Mouse (Mus musculus): ENCODE results near the gene Grk4. TPM values are rescaled to one million over a fixed set of nuclear protein-coding genes. Genes with fewer than 3 reads are reported as not detected.
"Not testable (repeated sequence)": the region's sequence is repeated elsewhere in the genome, so short reads cannot be mapped to it uniquely, and the experiment has no call there.

Grk4 gene
- polyA plus RNA-seq, 1 experiment from 2014 or later, result 5.3 TPM

GRCm38 (mm10) chr5:34670280-34670679 lies 10.1 kb downstream of the Grk4 start:
- H3K4me1 ChIP-seq (ENCODE audit: control insufficient read depth, insufficient read depth, low read length), result no peaks in the 10 kb centered on the region
- H3K9ac ChIP-seq (replicated peaks; ENCODE audit: low read depth, low read length), result no peak overlapping the region
- WGBS, result 75% methylated on average over 4 of the region's 4 CpGs
- no peak overlapping the region for H3K4me3 ChIP-seq (ENCODE audit: low read depth, low read length)
- no peak for ATAC-seq (ENCODE audit: low read depth)
- H3K36me3 ChIP-seq (ENCODE audit: control insufficient read depth, insufficient read depth, low read length), result no peaks in the 10 kb centered on the region
- H3K9me3 ChIP-seq (ENCODE audit: control insufficient read depth, low read length), result no peaks in the 10 kb centered on the region
- no peaks in the 10 kb centered on the region for H3K27me3 ChIP-seq (ENCODE audit: control insufficient read depth, insufficient read depth, low read length)
- no peak overlapping the region for H3K27ac ChIP-seq (ENCODE audit: low read depth, low read length)
- no peak overlapping the region for H3K4me2 ChIP-seq (ENCODE audit: low read depth, low read length)

DNA sequence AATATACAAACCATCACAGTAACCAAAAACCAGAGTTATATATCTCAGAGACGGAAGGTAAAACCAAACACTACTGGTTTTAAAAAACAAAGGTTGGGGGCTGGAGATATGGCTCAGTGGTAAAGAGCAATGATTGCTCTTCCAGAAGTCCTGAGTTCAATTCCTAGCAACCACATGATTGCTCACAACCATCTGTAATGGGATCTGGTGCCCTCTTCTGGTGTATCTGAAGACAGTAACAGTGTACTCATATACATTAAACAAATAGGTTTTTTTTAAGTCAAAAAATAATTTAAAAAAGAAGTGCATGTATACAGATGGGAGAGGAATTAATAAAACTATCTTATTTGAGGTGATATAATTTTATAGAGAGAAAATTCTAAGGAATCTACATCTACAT lies 29.7 kb downstream of the Grk4 start:
- Histone ChIP-seq H3K9me3 (ENCODE audit: control insufficient read depth, low read length) (no peaks in the 10 kb centered on the region), H3K4me2 (ENCODE audit: low read depth, low read length) (no peak overlapping the region), H3K36me3 (ENCODE audit: control insufficient read depth, insufficient read depth, low read length) (no peaks in the 10 kb centered on the region), H3K27me3 (ENCODE audit: control insufficient read depth, insufficient read depth, low read length) (no peaks in the 10 kb centered on the region), H3K4me1 (ENCODE audit: control insufficient read depth, insufficient read depth, low read length) (no peaks in the 10 kb centered on the region), H3K9ac (replicated peaks; ENCODE audit: low read depth, low read length) (no peak overlapping the region), H3K27ac (ENCODE audit: low read depth, low read length) (no peak overlapping the region), H3K4me3 (ENCODE audit: low read depth, low read length) (no peak overlapping the region)
- ATAC-seq (ENCODE audit: low read depth), result no peak
- 97% methylated on average over 1 of the region's 1 CpGs for WGBS

DNA sequence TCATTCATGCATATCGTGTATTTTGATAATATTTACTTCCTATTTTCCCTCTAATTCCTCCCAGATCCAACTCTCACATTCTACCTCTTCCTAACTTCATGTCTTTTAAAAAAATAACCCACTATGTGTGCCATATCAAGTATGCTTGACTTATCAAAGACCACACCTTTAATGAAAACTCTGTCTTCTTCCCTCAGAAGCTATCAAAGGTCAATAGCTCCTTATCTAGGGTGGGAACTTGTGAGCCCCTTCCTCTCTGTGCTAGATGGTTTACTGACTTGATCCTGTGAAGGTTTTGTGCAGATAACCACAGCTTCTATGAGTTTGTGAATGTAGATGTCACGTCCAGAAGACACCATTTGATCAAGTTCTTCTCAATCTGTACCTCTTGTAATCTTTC lies 32.6 kb downstream of the Grk4 start:
- no peak overlapping the region for H3K9ac ChIP-seq (replicated peaks; ENCODE audit: low read depth, low read length)
- H3K4me1 ChIP-seq (ENCODE audit: control insufficient read depth, insufficient read depth, low read length), result no peaks in the 10 kb centered on the region
- no peak overlapping the region for H3K4me3 ChIP-seq (ENCODE audit: low read depth, low read length)
- no peak for ATAC-seq (ENCODE audit: low read depth)
- H3K27me3 ChIP-seq (ENCODE audit: control insufficient read depth, insufficient read depth, low read length), result no peaks in the 10 kb centered on the region
- no peaks in the 10 kb centered on the region for H3K9me3 ChIP-seq (ENCODE audit: control insufficient read depth, low read length)
- H3K36me3 ChIP-seq (ENCODE audit: control insufficient read depth, insufficient read depth, low read length), result no peaks in the 10 kb centered on the region
- 73% methylated on average over 2 of the region's 2 CpGs for WGBS
- H3K27ac ChIP-seq (ENCODE audit: low read depth, low read length), result no peak overlapping the region
- H3K4me2 ChIP-seq (ENCODE audit: low read depth, low read length), result no peak overlapping the region

- H3K27me3 ChIP-seq (ENCODE audit: control insufficient read depth, insufficient read depth, low read length), result no peaks in the 10 kb centered on the region
- H3K27ac ChIP-seq (ENCODE audit: low read depth, low read length), result no peak overlapping the region
- H3K36me3 ChIP-seq (ENCODE audit: control insufficient read depth, insufficient read depth, low read length), result no peaks in the 10 kb centered on the region
- no peaks in the 10 kb centered on the region for H3K9me3 ChIP-seq (ENCODE audit: control insufficient read depth, low read length)
- H3K4me2 ChIP-seq (ENCODE audit: low read depth, low read length), result no peak overlapping the region
- no peak for ATAC-seq (ENCODE audit: low read depth)
- 81% methylated on average over 5 of the region's 5 CpGs for WGBS
- no peak overlapping the region for H3K9ac ChIP-seq (replicated peaks; ENCODE audit: low read depth, low read length)
- no peaks in the 10 kb centered on the region for H3K4me1 ChIP-seq (ENCODE audit: control insufficient read depth, insufficient read depth, low read length)
- no peak overlapping the region for H3K4me3 ChIP-seq (ENCODE audit: low read depth, low read length)
These were observed 35.3 kb downstream of the Grk4 start for GRCm38 (mm10) chr5:34695521-34695920.

- no peak overlapping the region for H3K27ac ChIP-seq (ENCODE audit: low read depth, low read length)
- no peaks in the 10 kb centered on the region for H3K36me3 ChIP-seq (ENCODE audit: control insufficient read depth, insufficient read depth, low read length)
- no peaks in the 10 kb centered on the region for H3K4me1 ChIP-seq (ENCODE audit: control insufficient read depth, insufficient read depth, low read length)
- H3K4me2 ChIP-seq (ENCODE audit: low read depth, low read length), result no peak overlapping the region
- WGBS, result 89% methylated on average over 1 of the region's 1 CpGs
- no peak overlapping the region for H3K9ac ChIP-seq (replicated peaks; ENCODE audit: low read depth, low read length)
- no peaks in the 10 kb centered on the region for H3K9me3 ChIP-seq (ENCODE audit: control insufficient read depth, low read length)
- no peak overlapping the region for H3K4me3 ChIP-seq (ENCODE audit: low read depth, low read length)
- no peak for ATAC-seq (ENCODE audit: low read depth)
- H3K27me3 ChIP-seq (ENCODE audit: control insufficient read depth, insufficient read depth, low read length), result no peaks in the 10 kb centered on the region
These were observed 48.3 kb downstream of the Grk4 start for GRCm38 (mm10) chr5:34708436-34708835.

DNA sequence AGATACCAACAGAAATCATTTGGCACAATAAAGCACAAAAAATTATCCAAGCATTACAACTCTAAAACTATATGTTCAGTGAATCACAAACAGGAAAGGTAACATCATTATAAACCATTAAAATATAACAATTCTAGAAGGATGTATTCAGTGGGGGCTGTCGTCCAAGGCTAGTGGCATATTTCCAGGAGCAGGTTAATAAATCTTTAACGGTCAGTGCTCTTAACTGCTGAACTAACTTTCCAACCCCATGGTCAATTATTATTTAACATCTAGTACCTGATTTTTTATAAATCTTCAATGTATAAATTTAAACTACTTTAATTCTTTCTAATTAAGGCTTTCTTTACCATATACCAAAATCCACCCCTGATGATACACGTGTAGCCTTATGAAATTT lies 54.2 kb downstream of the Grk4 start:
- WGBS, result 82% methylated on average over 3 of the region's 3 CpGs
- H3K9ac ChIP-seq (replicated peaks; ENCODE audit: low read depth, low read length); H3K4me2 ChIP-seq (ENCODE audit: low read depth, low read length); H3K27ac ChIP-seq (ENCODE audit: low read depth, low read length); H3K9me3 ChIP-seq (ENCODE audit: control insufficient read depth, low read length); ATAC-seq (ENCODE audit: low read depth); H3K36me3 ChIP-seq (ENCODE audit: control insufficient read depth, insufficient read depth, low read length); H3K4me1 ChIP-seq (ENCODE audit: control insufficient read depth, insufficient read depth, low read length); H3K4me3 ChIP-seq (ENCODE audit: low read depth, low read length); H3K27me3 ChIP-seq (ENCODE audit: control insufficient read depth, insufficient read depth, low read length): not testable (repeated sequence)

GRCm38 (mm10) chr5:34714816-34715215 lies 54.6 kb downstream of the Grk4 start:
- Histone ChIP-seq H3K27me3 (ENCODE audit: control insufficient read depth, insufficient read depth, low read length) (no peaks in the 10 kb centered on the region), H3K9me3 (ENCODE audit: control insufficient read depth, low read length) (no peaks in the 10 kb centered on the region), H3K9ac (replicated peaks; ENCODE audit: low read depth, low read length) (no peak overlapping the region), H3K36me3 (ENCODE audit: control insufficient read depth, insufficient read depth, low read length) (no peaks in the 10 kb centered on the region), H3K4me2 (ENCODE audit: low read depth, low read length) (no peak overlapping the region), H3K27ac (ENCODE audit: low read depth, low read length) (no peak overlapping the region), H3K4me3 (ENCODE audit: low read depth, low read length) (no peak overlapping the region), H3K4me1 (ENCODE audit: control insufficient read depth, insufficient read depth, low read length) (no peaks in the 10 kb centered on the region)
- 86% methylated on average over 5 of the region's 5 CpGs for WGBS
- no peak for ATAC-seq (ENCODE audit: low read depth)

DNA sequence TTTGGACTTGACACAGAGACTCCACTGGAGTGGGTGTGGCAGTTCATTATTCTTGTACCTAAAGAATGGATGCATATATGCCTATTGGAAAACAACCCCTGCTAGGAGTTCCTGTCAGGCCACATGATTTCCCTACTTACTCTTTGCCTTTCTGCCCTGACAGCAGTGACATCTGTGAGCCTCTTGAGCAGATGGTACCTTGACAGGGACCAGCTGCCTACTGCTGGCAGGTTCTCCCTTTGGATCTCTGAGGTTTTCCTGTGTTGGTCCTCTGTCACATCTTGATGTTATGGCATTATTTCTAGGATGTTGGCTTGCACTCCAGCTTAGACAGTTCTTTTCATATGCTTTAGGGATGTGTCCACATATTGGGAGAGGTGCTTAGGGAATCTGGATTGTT lies 69.0 kb downstream of the Grk4 start:
- no peaks in the 10 kb centered on the region for H3K4me1 ChIP-seq (ENCODE audit: control insufficient read depth, insufficient read depth, low read length)
- ATAC-seq (ENCODE audit: low read depth), result no peak
- H3K27me3 ChIP-seq (ENCODE audit: control insufficient read depth, insufficient read depth, low read length), result no peaks in the 10 kb centered on the region
- H3K9me3 ChIP-seq (ENCODE audit: control insufficient read depth, low read length), result no peaks in the 10 kb centered on the region
- H3K36me3 ChIP-seq (ENCODE audit: control insufficient read depth, insufficient read depth, low read length), result no peaks in the 10 kb centered on the region
- H3K4me3 ChIP-seq (ENCODE audit: low read depth, low read length), result no peak overlapping the region
- H3K27ac ChIP-seq (ENCODE audit: low read depth, low read length), result no peak overlapping the region
- H3K4me2 ChIP-seq (ENCODE audit: low read depth, low read length), result no peak overlapping the region
- no peak overlapping the region for H3K9ac ChIP-seq (replicated peaks; ENCODE audit: low read depth, low read length)

DNA sequence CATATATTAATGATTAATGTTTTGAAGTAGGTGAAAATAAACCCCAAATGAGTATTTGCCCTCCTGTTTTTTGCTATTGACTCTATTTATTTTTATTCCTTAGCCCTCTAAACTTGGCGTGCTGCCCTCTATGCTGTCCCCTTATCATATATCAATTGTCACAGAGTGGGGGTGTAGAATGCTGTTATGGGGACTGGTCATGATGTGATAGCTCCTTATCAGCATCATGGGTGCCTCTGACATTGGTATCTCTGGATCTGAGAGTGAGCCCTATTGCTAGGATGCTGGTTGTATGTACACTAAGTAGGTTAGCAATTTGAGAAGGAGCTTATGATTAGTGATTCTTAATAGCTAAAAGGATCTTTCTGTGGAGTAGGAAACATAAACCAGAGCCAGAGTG lies 70.1 kb downstream of the Grk4 start:
- Histone ChIP-seq H3K27me3 (ENCODE audit: control insufficient read depth, insufficient read depth, low read length) (no peaks in the 10 kb centered on the region), H3K4me1 (ENCODE audit: control insufficient read depth, insufficient read depth, low read length) (no peaks in the 10 kb centered on the region), H3K4me2 (ENCODE audit: low read depth, low read length) (no peak overlapping the region), H3K9ac (replicated peaks; ENCODE audit: low read depth, low read length) (no peak overlapping the region), H3K27ac (ENCODE audit: low read depth, low read length) (no peak overlapping the region), H3K9me3 (ENCODE audit: control insufficient read depth, low read length) (no peaks in the 10 kb centered on the region), H3K4me3 (ENCODE audit: low read depth, low read length) (no peak overlapping the region), H3K36me3 (ENCODE audit: control insufficient read depth, insufficient read depth, low read length) (no peaks in the 10 kb centered on the region)
- WGBS, result 67% methylated on average over 1 of the region's 1 CpGs
- no peak for ATAC-seq (ENCODE audit: low read depth)

DNA sequence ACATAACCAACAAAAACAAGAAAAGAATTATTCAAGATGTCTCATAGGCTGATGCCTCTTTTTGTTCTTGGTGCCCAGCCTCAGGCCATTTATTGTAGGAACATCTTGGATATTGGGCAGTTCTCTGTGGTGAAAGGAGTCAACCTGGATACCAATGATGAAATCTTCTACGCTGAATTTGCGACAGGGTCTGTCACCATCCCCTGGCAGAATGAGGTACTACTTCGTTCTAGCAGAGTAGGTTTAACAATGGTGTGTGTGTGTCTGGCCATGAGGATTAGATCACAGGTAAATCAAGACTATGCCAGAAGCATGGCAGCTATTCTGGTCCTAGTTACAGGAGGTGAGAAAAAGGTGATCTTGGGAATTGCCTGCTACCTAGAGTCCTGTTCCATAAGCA lies 91.3 kb downstream of the Grk4 start:
- no peak overlapping the region for H3K27ac ChIP-seq (ENCODE audit: low read depth, low read length)
- WGBS, result 67% methylated on average over 3 of the region's 3 CpGs
- no peak for ATAC-seq (ENCODE audit: low read depth)
- H3K4me1 ChIP-seq (ENCODE audit: control insufficient read depth, insufficient read depth, low read length), result no peaks in the 10 kb centered on the region
- H3K4me3 ChIP-seq (ENCODE audit: low read depth, low read length), result no peak overlapping the region
- no peak overlapping the region for H3K9ac ChIP-seq (replicated peaks; ENCODE audit: low read depth, low read length)
- H3K4me2 ChIP-seq (ENCODE audit: low read depth, low read length), result no peak overlapping the region
- H3K27me3 ChIP-seq (ENCODE audit: control insufficient read depth, insufficient read depth, low read length), result no peaks in the 10 kb centered on the region
- no peaks in the 10 kb centered on the region for H3K36me3 ChIP-seq (ENCODE audit: control insufficient read depth, insufficient read depth, low read length)
- H3K9me3 ChIP-seq (ENCODE audit: control insufficient read depth, low read length), result no peaks in the 10 kb centered on the region
